Mouse (Mus musculus): ENCODE data around the gene Hykk. TPM values are rescaled to one million over a fixed set of nuclear protein-coding genes. Genes with fewer than 3 reads are reported as not detected.
"Not testable (repeated sequence)": the region's sequence is repeated elsewhere in the genome, so short reads cannot be mapped to it uniquely, and the experiment has no call there.

Gene Hykk
- total and polyA plus RNA-seq, 2 experiments from 2014 or later, result 1.2 to 1.3 TPM

GRCm38 (mm10) chr9:54946256-54946655, 29.2 kb downstream of the Hykk start:
- H3K4me1 ChIP-seq (ENCODE audit: insufficient read depth), result peaks cover under 1% of the 10 kb centered on the region; the same call in 1 of the 2 replicates
- no peak overlapping the region for H3K27ac ChIP-seq (ENCODE audit: low read depth, low read length)
- no peaks in the 10 kb centered on the region for H3K9me3 ChIP-seq (ENCODE audit: low read length)
- WGBS, result 60% methylated on average over 16 of the region's 16 CpGs
- H3K36me3 ChIP-seq (ENCODE audit: insufficient read depth), result no peaks in the 10 kb centered on the region
- H3K4me2 ChIP-seq (ENCODE audit: low read depth), result no peak overlapping the region
- DNase-seq (peak; percentile 27), ATAC-seq (no peak)
- no peak overlapping the region for H3K9ac ChIP-seq
- no peak for TF ChIP-seq CTCF (IDR thresholded peaks at IDR 0.05; ENCODE audit: low read depth)
- H3K4me3 ChIP-seq (ENCODE audit: low read depth, low read length), result no peak overlapping the region
- H3K27me3 ChIP-seq (ENCODE audit: insufficient read depth, low read length), result no peaks in the 10 kb centered on the region

GRCm38 (mm10) chr9:54949465-54949864, 32.4 kb downstream of the Hykk start:
- no peak for DNase-seq
- peaks cover 8% of the 10 kb centered on the region for H3K4me1 ChIP-seq (ENCODE audit: insufficient read depth)
- H3K36me3 ChIP-seq (ENCODE audit: insufficient read depth), result peaks cover 21% of the 10 kb centered on the region
- H3K4me3 ChIP-seq (ENCODE audit: low read depth, low read length), result no peak overlapping the region
- H3K9me3 ChIP-seq (ENCODE audit: low read length), result no peaks in the 10 kb centered on the region
- H3K27me3 ChIP-seq (ENCODE audit: insufficient read depth, low read length), result no peaks in the 10 kb centered on the region
- no peak for TF ChIP-seq CTCF (IDR thresholded peaks at IDR 0.05; ENCODE audit: low read depth)
- H3K27ac ChIP-seq (ENCODE audit: low read depth, low read length), result no peak overlapping the region
- ATAC-seq, result no peak
- no peak overlapping the region for H3K4me2 ChIP-seq (ENCODE audit: low read depth)
- H3K9ac ChIP-seq, result no peak overlapping the region

- not testable (repeated sequence) for H3K27me3 ChIP-seq (ENCODE audit: insufficient read depth, low read length); DNase-seq; H3K9me3 ChIP-seq (ENCODE audit: low read length); H3K4me1 ChIP-seq (ENCODE audit: insufficient read depth)
- H3K36me3 ChIP-seq (ENCODE audit: insufficient read depth), result peaks cover 23% of the 10 kb centered on the region
- ATAC-seq, result peak; percentile 10; the same call in 1 of the 2 replicates
- peak overlapping the region; percentile 93 for H3K27ac ChIP-seq (ENCODE audit: low read depth, low read length)
- peak overlapping the region; percentile 66 for H3K4me2 ChIP-seq (ENCODE audit: low read depth)
- WGBS, result 45% methylated on average over 8 of the region's 8 CpGs
- peak overlapping the region; percentile 88 for H3K4me3 ChIP-seq (ENCODE audit: low read depth, low read length)
- H3K9ac ChIP-seq, result peak overlapping the region; percentile 86
Observed at GRCm38 (mm10) chr9:54950162-54950561, 33.1 kb downstream of the Hykk start.

- peak; percentile 96 for DNase-seq
- Histone ChIP-seq H3K27ac (ENCODE audit: low read depth, low read length) (peak within 1 kb of the TSS; percentile 93), H3K4me3 (ENCODE audit: low read depth, low read length) (peak within 1 kb of the TSS; percentile 88), H3K27me3 (ENCODE audit: insufficient read depth, low read length) (no peaks in the 10 kb centered on the region), H3K9ac (peak within 1 kb of the TSS; percentile 86), H3K36me3 (ENCODE audit: insufficient read depth) (peaks cover 29% of the 10 kb centered on the region), H3K4me1 (ENCODE audit: insufficient read depth) (peaks cover 8% of the 10 kb centered on the region), H3K4me2 (ENCODE audit: low read depth) (peak within 1 kb of the TSS; percentile 66), H3K9me3 (ENCODE audit: low read length) (no peaks in the 10 kb centered on the region)
- ATAC-seq, result peak; percentile 99
- 2% methylated on average over 60 of the region's 65 CpGs for WGBS
- peak; percentile 4; the same call in 1 of the 2 replicates for TF ChIP-seq CTCF (IDR thresholded peaks at IDR 0.05; ENCODE audit: low read depth)
Observed at GRCm38 (mm10) chr9:54950575-54951321, 33.7 kb downstream of the Hykk start, which contains the start of the genes Psma4 and AY074887. Gene Psma4 (plus strand): TSS chr9:54950790. Gene AY074887 (minus strand): TSS chr9:54950998.

GRCm38 (mm10) chr9:54961059-54961458, 44.0 kb downstream of the Hykk start:
- Histone ChIP-seq H3K4me1 (ENCODE audit: insufficient read depth) (no peaks in the 10 kb centered on the region), H3K36me3 (ENCODE audit: insufficient read depth) (peaks cover 40% of the 10 kb centered on the region), H3K4me3 (ENCODE audit: low read depth, low read length) (no peak overlapping the region), H3K4me2 (ENCODE audit: low read depth) (no peak overlapping the region), H3K27me3 (ENCODE audit: insufficient read depth, low read length) (no peaks in the 10 kb centered on the region), H3K9me3 (ENCODE audit: low read length) (no peaks in the 10 kb centered on the region), H3K27ac (ENCODE audit: low read depth, low read length) (no peak overlapping the region), H3K9ac (no peak overlapping the region)
- 89% methylated on average over 4 of the region's 4 CpGs for WGBS
- DNase-seq, result no peak
- ATAC-seq, result no peak
- no peak for TF ChIP-seq CTCF (IDR thresholded peaks at IDR 0.05; ENCODE audit: low read depth)

GRCm38 (mm10) chr9:54963669-54964068, 46.6 kb downstream of the Hykk start:
- no peak for TF ChIP-seq CTCF (IDR thresholded peaks at IDR 0.05; ENCODE audit: low read depth)
- Histone ChIP-seq H3K9ac (no peak overlapping the region), H3K4me1 (ENCODE audit: insufficient read depth) (no peaks in the 10 kb centered on the region), H3K4me2 (ENCODE audit: low read depth) (no peak overlapping the region), H3K9me3 (ENCODE audit: low read length) (no peaks in the 10 kb centered on the region), H3K27ac (ENCODE audit: low read depth, low read length) (no peak overlapping the region), H3K27me3 (ENCODE audit: insufficient read depth, low read length) (no peaks in the 10 kb centered on the region), H3K4me3 (ENCODE audit: low read depth, low read length) (no peak overlapping the region), H3K36me3 (ENCODE audit: insufficient read depth) (peaks cover 16% of the 10 kb centered on the region)
- ATAC-seq, result no peak
- no peak for DNase-seq

GRCm38 (mm10) chr9:54969972-54970637, 53.0 kb downstream of the Hykk start:
- ATAC-seq (peak; percentile 77), DNase-seq (peak; percentile 34)
- Histone ChIP-seq H3K4me3 (ENCODE audit: low read depth, low read length) (no peak overlapping the region), H3K27me3 (ENCODE audit: insufficient read depth, low read length) (no peaks in the 10 kb centered on the region; the same call in 1 of the 2 replicates), H3K27ac (ENCODE audit: low read depth, low read length) (no peak overlapping the region), H3K4me1 (ENCODE audit: insufficient read depth) (no peaks in the 10 kb centered on the region), H3K4me2 (ENCODE audit: low read depth) (no peak overlapping the region), H3K9ac (no peak overlapping the region), H3K9me3 (ENCODE audit: low read length) (no peaks in the 10 kb centered on the region), H3K36me3 (ENCODE audit: insufficient read depth) (no peaks in the 10 kb centered on the region)
- no peak for TF ChIP-seq CTCF (IDR thresholded peaks at IDR 0.05; ENCODE audit: low read depth)
- WGBS, result 40% methylated on average over 8 of the region's 8 CpGs

Data from forebrain, postnatal 0 days (tissue).